Mouse (Mus musculus): ENCODE data around the gene Tunar. TPM values are rescaled to one million over a fixed set of nuclear protein-coding genes. Genes with fewer than 3 reads are reported as not detected.

Gene Tunar
- polyA plus RNA-seq, 1 experiment from 2014 or later, result 0.64 TPM

- 35% methylated on average over 6 of the region's 6 CpGs for WGBS
- no peak overlapping the region for H3K27ac ChIP-seq
- H3K9me3 ChIP-seq, result no peaks in the 10 kb centered on the region
- H3K36me3 ChIP-seq, result no peaks in the 10 kb centered on the region
- H3K4me3 ChIP-seq, result no peak overlapping the region
- DNase-seq (ENCODE audit: low spot score), result no peak
- peaks cover 5% of the 10 kb centered on the region; the same call in 1 of the 2 replicates for H3K27me3 ChIP-seq (ENCODE audit: insufficient read depth, poor library complexity, severe bottlenecking)
- H3K4me1 ChIP-seq, result no peaks in the 10 kb centered on the region
These were observed 86.8 kb downstream of the Tunar start for GRCm38 (mm10) chr12:105420476-105420875.

GRCm38 (mm10) chr12:105426541-105426940 is 92.9 kb downstream of the Tunar start:
- H3K4me3 ChIP-seq, result no peak overlapping the region
- H3K27ac ChIP-seq, result no peak overlapping the region
- no peak for DNase-seq (ENCODE audit: low spot score)
- no peaks in the 10 kb centered on the region for H3K9me3 ChIP-seq
- 66% methylated on average over 7 of the region's 7 CpGs for WGBS
- peaks cover 5% of the 10 kb centered on the region; the same call in 1 of the 2 replicates for H3K27me3 ChIP-seq (ENCODE audit: insufficient read depth, poor library complexity, severe bottlenecking)
- no peaks in the 10 kb centered on the region for H3K36me3 ChIP-seq
- H3K4me1 ChIP-seq, result no peaks in the 10 kb centered on the region

GRCm38 (mm10) chr12:105427039-105427757 is 93.5 kb downstream of the Tunar start:
- Histone ChIP-seq H3K27me3 (ENCODE audit: insufficient read depth, poor library complexity, severe bottlenecking) (peaks cover 5% of the 10 kb centered on the region; the same call in 1 of the 2 replicates), H3K4me3 (no peak overlapping the region; the same call in 1 of the 2 replicates), H3K27ac (no peak overlapping the region), H3K4me1 (no peaks in the 10 kb centered on the region), H3K36me3 (no peaks in the 10 kb centered on the region), H3K9me3 (no peaks in the 10 kb centered on the region)
- WGBS, result 34% methylated on average over 10 of the region's 10 CpGs
- DNase-seq (ENCODE audit: low spot score), result peak; percentile 90

GRCm38 (mm10) chr12:105431872-105432271 is 98.2 kb downstream of the Tunar start:
- 58% methylated on average over 3 of the region's 3 CpGs for WGBS

GRCm38 (mm10) chr12:105432807-105433206 is 99.1 kb downstream of the Tunar start:
- no peak for DNase-seq (ENCODE audit: low spot score)
- Histone ChIP-seq H3K9me3 (no peaks in the 10 kb centered on the region), H3K27ac (no peak overlapping the region), H3K27me3 (ENCODE audit: insufficient read depth, poor library complexity, severe bottlenecking) (no peaks in the 10 kb centered on the region), H3K36me3 (no peaks in the 10 kb centered on the region), H3K4me1 (no peaks in the 10 kb centered on the region), H3K4me3 (no peak overlapping the region)
- 70% methylated on average over 3 of the region's 3 CpGs for WGBS

More at GRCm38 (mm10) chr12:105431872-105432271, 98.2 kb downstream of the Tunar start:
- H3K36me3 ChIP-seq, result no peaks in the 10 kb centered on the region
- H3K9me3 ChIP-seq, result no peaks in the 10 kb centered on the region
- no peak overlapping the region for H3K27ac ChIP-seq
- no peak overlapping the region for H3K4me3 ChIP-seq
- H3K4me1 ChIP-seq, result no peaks in the 10 kb centered on the region
- H3K27me3 ChIP-seq (ENCODE audit: insufficient read depth, poor library complexity, severe bottlenecking), result no peaks in the 10 kb centered on the region
- DNase-seq (ENCODE audit: low spot score), result no peak

Other genes with a start within 250 kb of the Tunar start
- gene Tcl1b2, start 187.9 kb upstream of the Tunar start, polyA plus RNA-seq (2016; fragmentation: Nextera tagmentation; extraction: Ambion mirVana), result not detected in 2 replicates
- gene Tcl1b1, start 174.2 kb upstream of the Tunar start, polyA plus RNA-seq (2016; fragmentation: Nextera tagmentation; extraction: Ambion mirVana), result not detected in 2 replicates
- not detected in 2 replicates for gene Tcl1b5, start 157.5 kb upstream of the Tunar start, polyA plus RNA-seq (2016; fragmentation: Nextera tagmentation; extraction: Ambion mirVana)
- not detected in 2 replicates for gene Tcl1b3, start 142.8 kb upstream of the Tunar start, polyA plus RNA-seq (2016; fragmentation: Nextera tagmentation; extraction: Ambion mirVana)
- not detected in 2 replicates for gene Tcl1b4, start 131.9 kb upstream of the Tunar start, polyA plus RNA-seq (2016; fragmentation: Nextera tagmentation; extraction: Ambion mirVana)
- gene Tcl1, start 111.1 kb upstream of the Tunar start, polyA plus RNA-seq (2016; fragmentation: Nextera tagmentation; extraction: Ambion mirVana), result not detected in 2 replicates
- 0.36 and 1.1 TPM in 2 replicates for gene D430019H16Rik, start 120.0 kb downstream of the Tunar start, polyA plus RNA-seq (2016; fragmentation: Nextera tagmentation; extraction: Ambion mirVana)
- gene Bdkrb2, start 229.4 kb downstream of the Tunar start, polyA plus RNA-seq (2016; fragmentation: Nextera tagmentation; extraction: Ambion mirVana), result 1.4 and 2.4 TPM in 2 replicates